Mouse (Mus musculus): ENCODE measurements around the gene Sept9. TPM values are rescaled to one million over a fixed set of nuclear protein-coding genes. Genes with fewer than 3 reads are reported as not detected.

Gene Sept9
- total RNA-seq (2021), result 10 to 100 TPM; 32.2 to 35.2 TPM

DNA sequence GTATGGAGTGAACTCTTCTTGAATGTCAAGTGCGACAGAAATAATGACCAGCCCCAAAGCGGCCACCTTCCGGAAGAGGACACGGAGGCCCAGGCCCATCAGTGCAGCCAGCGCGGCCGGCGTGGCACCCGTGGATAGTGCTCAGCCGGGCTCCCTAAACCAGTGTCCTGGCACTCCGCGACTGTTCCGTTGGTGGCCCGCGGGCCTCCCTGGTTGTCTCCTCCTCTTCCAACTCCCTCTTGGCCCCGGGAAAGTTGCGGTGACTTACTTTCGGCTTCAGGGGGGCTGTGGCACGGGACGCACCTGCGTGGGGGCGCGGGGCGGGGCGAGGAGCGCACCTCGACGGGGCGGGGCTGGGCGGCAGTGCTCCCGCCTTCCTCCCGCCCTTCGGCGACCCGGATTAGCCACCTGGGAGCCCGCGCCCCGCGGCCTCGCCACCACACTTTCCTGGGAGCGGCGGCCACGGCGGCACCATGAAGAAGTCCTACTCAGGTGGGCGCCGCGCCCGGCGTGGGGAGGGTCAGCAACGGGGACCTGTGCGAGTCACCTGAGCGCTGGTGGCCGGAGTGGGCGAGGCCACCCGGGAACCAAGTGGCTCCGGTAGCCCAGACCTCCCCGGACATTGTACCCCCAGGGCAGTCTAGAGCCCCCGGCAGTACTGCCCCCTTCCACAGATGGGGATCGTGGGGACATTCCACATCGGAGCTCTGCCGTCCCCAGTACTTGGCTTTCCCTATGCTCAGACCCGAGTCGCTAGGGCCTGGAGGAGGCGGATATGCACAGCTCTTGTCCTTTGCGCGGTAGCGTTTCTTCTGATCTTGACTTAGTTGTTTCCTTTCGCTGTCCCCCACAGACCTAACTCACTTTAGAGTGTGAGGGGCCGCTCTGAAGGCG lies at the start of gene Sept9:
Gene Sept9 (plus strand): TSS at position 380 of the 894 bp plus-strand sequence.
- intact Hi-C loops (cut with DNase I), result loop anchor here (10.0 kb wide), 1 partner anchor 255 kb away; no protein-coding TSS in a partner anchor
- DNase-seq (ENCODE audit: low spot score), result no peak

DNA sequence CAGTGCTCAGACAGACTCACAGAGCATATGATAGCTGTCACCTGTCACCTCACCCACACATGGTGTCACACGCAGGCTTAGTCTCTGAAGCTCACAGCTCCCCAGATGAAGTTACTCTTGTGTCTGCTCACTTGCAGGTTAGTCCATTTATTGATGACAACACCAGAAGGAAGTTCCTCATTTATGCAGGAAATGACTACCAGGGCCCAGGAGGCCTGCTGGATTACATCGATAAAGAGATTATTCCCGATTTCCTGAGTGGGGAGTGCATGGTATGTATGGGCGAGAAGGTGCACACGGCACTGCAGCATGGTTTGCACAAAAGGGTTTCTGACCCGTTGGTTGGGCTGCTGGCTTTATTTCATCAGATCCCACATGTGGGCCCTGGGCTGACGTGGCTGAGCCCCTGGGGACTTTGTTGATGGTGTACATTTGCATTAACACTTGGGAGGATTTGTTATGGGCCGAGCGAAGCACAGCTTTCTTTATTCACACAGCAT lies 48.9 kb upstream of the Sept9 start:
- intact Hi-C loops (cut with DNase I), result no loop called here
- DNase-seq (ENCODE audit: low spot score), result no peak

GRCm38 (mm10) chr11:117151461-117151860 lies 48.0 kb upstream of the Sept9 start:
- intact Hi-C loops (cut with DNase I), result no loop called here
- DNase-seq (ENCODE audit: low spot score), result no peak

DNA sequence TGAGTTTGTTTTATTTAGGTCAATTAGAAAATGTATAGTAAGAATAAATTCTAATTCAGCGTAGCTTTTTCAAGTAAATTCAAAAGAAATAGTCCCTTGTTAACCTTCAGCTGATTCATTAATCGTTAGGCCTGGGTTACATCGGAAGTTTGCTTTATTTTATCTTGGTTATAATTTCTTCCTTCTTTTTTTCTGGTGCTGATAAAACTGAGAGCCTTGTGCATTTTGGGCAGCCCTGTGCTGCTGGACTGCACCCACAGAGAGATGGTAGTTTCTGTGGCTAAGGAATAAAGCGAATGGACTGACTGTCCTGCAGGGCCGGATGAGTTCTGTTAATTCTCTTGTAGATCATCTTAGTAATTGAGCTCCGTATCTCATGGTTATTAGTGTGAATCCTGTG lies 46.9 kb upstream of the Sept9 start:
- DNase-seq (ENCODE audit: low spot score), result no peak
- intact Hi-C loops (cut with DNase I), result no loop called here

- DNase-seq (ENCODE audit: low spot score), result no peak
- intact Hi-C loops (cut with DNase I), result no loop called here
Measured at GRCm38 (mm10) chr11:117153553-117153952, 45.9 kb upstream of the Sept9 start.

DNA sequence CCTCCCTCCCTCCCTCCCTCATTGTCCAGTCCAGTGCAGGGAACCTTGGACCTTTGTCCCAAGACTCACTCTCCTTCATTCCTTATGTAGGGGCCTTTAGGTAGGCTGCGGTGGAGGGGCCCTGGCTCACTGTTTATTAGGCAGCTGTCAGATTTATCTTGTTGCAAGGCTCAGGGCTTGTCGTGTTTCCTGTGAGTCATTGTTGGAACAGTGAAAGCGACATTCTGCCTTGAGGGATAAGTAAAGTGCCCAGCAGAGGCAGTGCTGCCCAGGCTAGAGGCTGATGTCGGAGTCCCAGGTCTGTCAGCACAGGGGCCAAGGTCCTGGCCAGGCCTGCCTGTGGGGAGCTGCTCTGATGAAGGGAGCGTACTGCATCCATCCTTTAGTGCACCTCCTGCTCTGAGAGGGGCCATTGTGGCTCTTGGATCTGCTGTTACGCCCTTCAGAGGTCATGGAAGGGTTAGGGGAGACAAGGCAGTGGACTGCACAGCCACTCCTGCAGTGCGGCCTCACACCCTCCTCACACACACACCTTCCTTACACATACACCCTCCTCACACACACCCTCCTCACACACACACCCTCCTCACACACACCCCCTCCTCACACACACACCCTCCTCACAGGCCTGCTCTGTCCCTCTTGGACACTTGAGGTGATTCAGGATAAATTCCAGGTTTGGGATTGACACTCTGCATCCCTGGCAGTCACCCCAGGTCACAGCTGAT lies 45.2 kb upstream of the Sept9 start:
- intact Hi-C loops (cut with DNase I), result no loop called here

DNA sequence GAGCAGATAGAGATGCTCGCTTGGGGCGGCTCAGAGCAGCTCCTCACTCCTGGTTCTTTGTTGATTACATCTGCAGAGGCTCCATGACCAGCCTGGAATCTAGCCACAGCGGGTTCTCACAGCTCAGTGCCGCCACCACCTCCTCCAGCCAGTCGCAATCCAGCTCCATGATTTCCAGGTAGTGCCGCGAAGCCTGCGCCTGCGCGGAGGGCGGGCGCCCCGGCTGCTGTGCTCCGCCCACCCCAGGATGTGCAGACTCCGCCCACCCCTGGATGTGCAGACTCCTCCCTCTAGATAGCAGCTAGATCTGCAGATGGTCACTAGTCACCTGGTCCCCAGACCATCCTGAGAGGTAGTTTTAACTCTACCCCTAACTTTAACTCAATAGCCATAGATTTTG lies 42.7 kb upstream of the Sept9 start:
- intact Hi-C loops (cut with DNase I), result no loop called here
- DNase-seq (ENCODE audit: low spot score), result no peak

More for the DNA sequence above, 45.2 kb upstream of the Sept9 start:
- no peak for DNase-seq (ENCODE audit: low spot score)

DNA sequence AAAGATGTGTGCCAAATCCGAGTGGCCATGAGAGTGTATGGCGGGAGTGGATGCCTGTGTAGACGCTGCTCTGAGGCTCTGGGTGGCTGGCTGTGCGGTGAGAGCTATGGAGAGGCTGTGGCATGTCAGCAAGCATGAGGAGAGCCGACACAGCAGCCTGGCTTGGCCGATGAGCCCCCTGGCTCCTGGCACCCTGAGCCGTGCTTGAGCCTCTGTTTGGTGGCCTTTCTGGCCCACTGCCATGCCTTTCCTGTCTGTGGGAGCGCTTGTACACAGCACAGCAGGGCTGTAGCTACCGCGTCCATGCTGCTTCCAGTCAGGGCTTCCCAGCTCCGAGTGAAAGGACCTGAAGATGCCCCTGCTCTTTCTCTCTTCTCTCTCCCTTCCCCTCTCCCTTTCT lies 41.1 kb upstream of the Sept9 start:
- intact Hi-C loops (cut with DNase I), result no loop called here

GRCm38 (mm10) chr11:117159257-117159945 lies 40.1 kb upstream of the Sept9 start:
- no peak for DNase-seq (ENCODE audit: low spot score)

More for the DNA sequence above, 41.1 kb upstream of the Sept9 start:
- DNase-seq (ENCODE audit: low spot score), result no peak

DNA sequence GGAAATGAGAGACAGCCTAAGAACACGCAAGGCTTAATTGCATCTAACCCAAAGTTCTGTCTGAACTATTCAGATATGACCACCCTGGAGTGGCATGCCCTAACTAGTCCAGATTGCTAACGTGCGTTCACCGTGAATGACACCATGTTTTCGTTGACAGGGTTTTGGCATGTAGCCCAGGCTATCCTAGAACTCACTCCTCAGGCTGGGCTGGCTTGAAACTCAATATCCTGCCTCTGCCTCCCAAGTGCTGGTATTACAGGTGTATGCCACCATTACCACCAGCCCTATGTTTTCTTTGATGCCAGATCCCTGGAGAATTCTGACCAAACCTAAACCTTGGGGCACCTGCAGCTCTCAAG lies 39.5 kb upstream of the Sept9 start:
- intact Hi-C loops (cut with DNase I), result no loop called here
- no peak for DNase-seq (ENCODE audit: low spot score)

More at GRCm38 (mm10) chr11:117159257-117159945, 40.1 kb upstream of the Sept9 start:
- intact Hi-C loops (cut with DNase I), result no loop called here

GRCm38 (mm10) chr11:117160791-117161190 lies 38.7 kb upstream of the Sept9 start:
- DNase-seq (ENCODE audit: low spot score), result no peak
- intact Hi-C loops (cut with DNase I), result no loop called here

DNA sequence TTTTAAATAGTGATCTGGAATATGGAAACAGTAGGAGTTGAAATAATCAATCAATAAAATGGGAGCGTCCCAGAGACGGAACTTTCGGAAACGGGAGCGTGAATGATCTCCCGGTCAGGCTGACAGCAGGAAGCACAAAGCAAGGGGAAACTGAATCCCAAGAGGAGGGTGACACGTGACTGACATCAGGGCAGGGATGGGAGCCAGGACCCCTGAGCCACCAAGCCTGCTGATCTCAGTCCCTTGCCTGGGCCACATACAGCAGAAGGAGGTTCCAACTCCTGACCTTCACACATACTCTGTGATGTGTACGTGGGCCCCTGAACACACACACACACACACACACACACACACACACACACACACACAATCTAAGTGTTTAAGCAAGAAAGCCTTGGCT lies 37.9 kb upstream of the Sept9 start:
- DNase-seq (ENCODE audit: low spot score), result no peak
- intact Hi-C loops (cut with DNase I), result no loop called here

- intact Hi-C loops (cut with DNase I), result no loop called here
Measured at GRCm38 (mm10) chr11:117163098-117163497, 36.4 kb upstream of the Sept9 start.

DNA sequence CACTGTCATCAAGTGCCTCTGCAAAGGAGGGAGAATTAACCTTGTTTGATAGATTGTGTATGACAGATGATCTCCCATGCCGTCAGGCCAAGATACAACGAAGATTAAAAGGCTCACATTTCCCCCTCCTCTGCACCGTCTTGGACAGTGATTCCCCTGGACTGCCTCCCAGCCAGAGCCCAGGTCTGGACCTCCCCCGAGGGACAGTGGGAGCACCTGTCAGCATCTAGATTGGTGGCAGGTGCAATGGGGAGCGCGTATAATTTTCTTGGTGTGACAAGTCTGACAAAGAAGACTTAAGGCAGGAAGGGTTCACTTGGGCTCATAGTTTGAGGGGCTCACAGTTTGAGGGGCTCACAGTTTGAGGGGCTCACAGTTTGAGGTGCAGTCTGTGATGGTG lies 35.7 kb upstream of the Sept9 start:
- no peak for DNase-seq (ENCODE audit: low spot score)
- intact Hi-C loops (cut with DNase I), result no loop called here

More at GRCm38 (mm10) chr11:117163098-117163497, 36.4 kb upstream of the Sept9 start:
- no peak for DNase-seq (ENCODE audit: low spot score)

DNA sequence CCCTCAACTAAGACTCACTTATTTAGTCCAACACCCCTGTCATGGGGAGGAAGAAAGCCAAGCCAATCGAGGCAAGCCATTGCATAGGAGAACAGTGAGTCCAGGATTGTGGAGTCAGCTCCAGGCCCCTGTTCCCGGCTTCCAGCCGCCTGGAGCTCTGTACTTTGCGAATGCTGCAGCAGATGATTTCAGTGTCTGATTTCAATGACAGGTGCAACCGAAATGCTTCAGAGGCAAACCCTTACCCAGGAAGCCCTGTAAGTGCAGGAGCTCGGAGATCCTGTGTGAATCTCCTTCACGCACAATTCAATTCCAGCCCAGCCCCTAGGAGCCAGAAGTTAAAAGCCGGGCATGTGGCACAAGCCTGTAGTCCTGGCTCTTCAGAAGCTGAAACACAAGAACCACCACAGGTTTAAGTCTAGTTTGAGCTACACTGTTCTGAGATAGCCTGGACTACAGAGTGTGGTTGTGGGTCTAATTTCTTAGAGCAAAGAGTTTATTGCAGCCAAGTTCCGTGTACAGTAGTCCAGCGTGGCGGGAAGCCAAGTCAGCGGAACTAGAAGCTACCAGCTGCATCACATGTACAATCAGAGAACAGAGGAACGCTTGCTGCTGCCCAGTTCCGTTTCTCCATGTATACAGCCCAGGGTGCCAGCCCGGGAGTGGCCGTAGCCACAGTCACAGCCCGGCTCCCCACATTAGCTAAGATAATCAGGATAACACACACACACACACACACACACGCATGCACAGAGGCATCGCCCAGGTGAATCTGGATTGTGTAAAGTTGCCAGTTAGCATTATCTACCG lies 31.0 kb upstream of the Sept9 start:
- no peak for DNase-seq (ENCODE audit: low spot score)
- intact Hi-C loops (cut with DNase I), result no loop called here

GRCm38 (mm10) chr11:117169088-117169635 lies 30.3 kb upstream of the Sept9 start:
- DNase-seq (ENCODE audit: low spot score), result no peak
- intact Hi-C loops (cut with DNase I), result no loop called here

DNA sequence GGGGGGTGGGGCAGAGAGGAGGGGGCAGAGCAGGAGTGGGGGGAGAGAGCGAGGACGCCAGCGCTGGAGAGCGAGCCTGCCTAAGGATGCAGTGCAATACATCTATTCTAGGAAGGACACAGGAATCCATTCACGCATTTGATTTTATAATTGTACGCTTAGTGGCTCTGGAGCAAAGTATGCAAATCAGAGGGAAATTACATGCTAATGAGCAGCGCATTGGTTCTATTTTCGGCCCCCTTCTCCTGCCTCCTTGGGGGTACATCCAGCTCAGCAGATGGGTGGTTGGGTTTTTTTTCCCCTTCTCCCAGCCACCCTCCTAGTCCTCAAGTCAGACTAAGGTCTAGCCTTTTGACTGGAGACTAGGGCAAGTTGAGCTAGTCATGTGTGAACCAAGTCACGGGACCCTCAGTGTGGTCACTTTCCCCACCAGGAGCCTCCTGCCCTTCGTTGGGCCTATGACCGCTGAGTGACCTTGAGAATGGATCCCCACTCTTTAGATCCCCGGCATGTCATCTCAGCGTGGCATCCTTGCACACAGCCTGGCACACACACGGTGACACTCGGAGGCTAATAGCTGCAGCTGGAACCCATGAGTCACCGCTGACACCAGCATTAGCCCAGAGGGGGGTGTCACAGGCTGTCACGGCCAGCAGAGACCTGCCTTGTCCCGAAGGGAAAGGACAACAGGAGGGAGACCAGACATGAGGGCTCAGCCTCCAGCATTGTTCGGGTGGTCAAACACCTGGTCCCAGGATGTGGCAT lies 29.5 kb upstream of the Sept9 start:
- intact Hi-C loops (cut with DNase I), result loop anchor here (10.0 kb wide), 1 partner anchor 285 kb away; no protein-coding TSS in a partner anchor
- DNase-seq (ENCODE audit: low spot score), result no peak

All from heart, postnatal 25 days (tissue).